Mouse (Mus musculus) stomach, postnatal 0 days (tissue): Measurements from ENCODE around the gene Fam131a.

Experiments
- CTCF ChIP-seq: IDR thresholded peaks from 2 replicates; pipeline ENCODE4 v1.5.1; 2016; ENCODE audit warnings: antibody characterized with exemption, low read depth, mild to moderate bottlenecking, moderate library complexity
- EP300 ChIP-seq: optimal IDR thresholded peaks from 2 replicates; pipeline ENCODE3; 2016; ENCODE audit warnings: antibody characterized with exemption

DNA sequence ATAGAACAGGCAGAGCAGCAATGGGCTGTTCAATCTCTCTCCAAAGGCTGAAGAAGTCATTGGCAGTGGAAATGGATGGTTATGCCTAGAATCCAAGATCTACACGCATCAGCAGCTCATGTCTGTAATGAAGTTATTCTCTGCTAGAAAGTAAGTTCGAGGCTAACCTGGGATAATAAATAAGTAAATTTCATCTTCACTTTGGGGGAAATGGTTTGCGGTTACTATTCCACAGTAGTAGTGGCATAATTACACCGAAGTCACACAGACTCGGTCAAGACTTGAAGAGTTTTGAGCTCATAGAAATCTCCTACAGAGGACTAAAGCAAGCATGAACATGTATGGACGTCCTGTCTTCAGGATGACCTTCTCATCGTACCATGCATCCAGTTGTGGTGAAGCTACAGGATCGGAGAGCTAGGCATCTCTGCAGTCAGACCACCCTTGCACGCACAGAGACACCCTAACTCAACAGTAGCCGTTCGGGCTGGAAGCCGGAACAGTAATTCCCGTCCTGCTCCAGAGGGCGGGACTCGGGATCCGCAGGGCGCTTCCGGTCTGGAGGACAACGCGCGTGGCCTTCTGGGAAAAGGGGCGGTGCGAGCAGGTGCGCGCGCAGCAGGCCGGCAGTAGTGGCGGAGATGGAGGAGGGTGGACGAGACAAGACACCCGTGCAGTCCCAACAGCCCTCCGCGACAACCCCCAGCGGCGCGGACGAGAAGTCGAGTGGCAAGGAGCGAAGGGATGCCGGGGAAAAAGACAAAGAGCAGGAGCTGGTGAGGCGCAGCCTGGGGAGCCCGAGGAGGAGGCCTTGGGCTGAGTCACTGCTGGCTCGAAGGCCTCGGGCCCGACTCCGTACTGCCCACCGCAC lies 41.7 kb upstream of the Fam131a start, which contains the start of gene Psmd2:
- TF ChIP-seq CTCF (peak; percentile 26), EP300 (no peak)
